Mouse (Mus musculus): ENCODE data around the gene Ksr1. TPM values are rescaled to one million over a fixed set of nuclear protein-coding genes. Genes with fewer than 3 reads are reported as not detected.

Gene Ksr1
- polyA plus RNA-seq, 1 experiment from 2014 or later = 0.67 TPM

GRCm38 (mm10) chr11:79048906-79049305 lies 97.3 kb downstream of the Ksr1 start:
- H3K9ac ChIP-seq (ENCODE audit: low read length) = no peak overlapping the region
- ATAC-seq (ENCODE audit: low FRiP score, low TSS enrichment) (no peak), DNase-seq (ENCODE audit: low spot score) (no peak)
- H3K27ac ChIP-seq (replicated peaks) = no peak overlapping the region
- WGBS = 82% methylated on average over 4 of the region's 4 CpGs
- H3K4me3 ChIP-seq (ENCODE audit: low read depth, low read length) = no peak overlapping the region
- H3K36me3 ChIP-seq (ENCODE audit: control insufficient read depth, insufficient read depth, low read length) = no peaks in the 10 kb centered on the region
- TF ChIP-seq EP300 (optimal IDR thresholded peaks at IDR 0.05) (no peak), CTCF (IDR thresholded peaks at IDR 0.05; ENCODE audit: low read depth) (peak; percentile 33; the same call in 1 of the 2 replicates)
- H3K4me2 ChIP-seq (replicated peaks; ENCODE audit: low read depth) = no peak overlapping the region
- H3K27me3 ChIP-seq (ENCODE audit: control insufficient read depth, insufficient read depth, low read length) = no peaks in the 10 kb centered on the region
- H3K9me3 ChIP-seq (ENCODE audit: control insufficient read depth, low read length) = no peaks in the 10 kb centered on the region
- 0 out of 2 replicates have a peak, but pooled peaks cover 3% of the 10 kb centered on the region for H3K4me1 ChIP-seq (replicated peaks; ENCODE audit: control insufficient read depth, insufficient read depth)

DNA sequence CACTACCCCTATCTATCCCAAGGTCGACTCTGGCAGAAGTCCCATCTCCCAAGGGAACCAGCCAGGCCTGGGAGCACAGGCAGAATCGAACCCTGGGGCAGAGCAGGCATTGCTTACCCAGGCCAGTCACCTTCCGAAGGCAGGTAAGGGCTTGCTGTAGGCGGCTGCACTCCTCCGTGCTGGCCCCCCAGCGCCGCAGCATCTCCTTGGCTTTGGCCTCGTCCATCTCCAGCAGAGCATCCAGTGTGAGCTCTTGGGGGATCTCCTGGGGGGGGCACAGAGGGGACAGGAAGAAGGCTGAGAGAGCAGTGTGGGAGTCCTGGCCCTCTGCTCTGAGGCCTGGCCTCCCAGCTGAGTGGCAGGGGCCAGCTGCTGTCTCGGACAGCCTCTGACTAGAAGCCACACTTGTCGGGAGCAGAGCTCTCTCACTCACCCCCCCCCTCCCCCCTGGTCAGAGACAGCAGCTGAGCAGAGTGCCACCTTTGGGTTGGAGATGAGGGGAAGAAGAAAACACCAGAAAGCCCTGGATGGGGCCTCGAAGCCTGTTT lies 99.0 kb downstream of the Ksr1 start:
- no peak for ATAC-seq (ENCODE audit: low FRiP score, low TSS enrichment)
- no peak overlapping the region for H3K9ac ChIP-seq (ENCODE audit: low read length)
- H3K36me3 ChIP-seq (ENCODE audit: control insufficient read depth, insufficient read depth, low read length) = 0 out of 2 replicates have a peak, but pooled peaks cover 5% of the 10 kb centered on the region
- DNase-seq (ENCODE audit: low spot score) = no peak
- no peak overlapping the region for H3K4me3 ChIP-seq (ENCODE audit: low read depth, low read length)
- peak overlapping the region; percentile 24; the same call in 1 of the 2 replicates for H3K27ac ChIP-seq (replicated peaks)
- no peak for TF ChIP-seq EP300 (optimal IDR thresholded peaks at IDR 0.05)
- no peak for TF ChIP-seq CTCF (IDR thresholded peaks at IDR 0.05; ENCODE audit: low read depth)
- WGBS = 64% methylated on average over 11 of the region's 11 CpGs
- no peaks in the 10 kb centered on the region for H3K27me3 ChIP-seq (ENCODE audit: control insufficient read depth, insufficient read depth, low read length)
- 0 out of 2 replicates have a peak, but pooled peaks cover 3% of the 10 kb centered on the region for H3K4me1 ChIP-seq (replicated peaks; ENCODE audit: control insufficient read depth, insufficient read depth)
- H3K9me3 ChIP-seq (ENCODE audit: control insufficient read depth, low read length) = no peaks in the 10 kb centered on the region
- no peak overlapping the region for H3K4me2 ChIP-seq (replicated peaks; ENCODE audit: low read depth)

GRCm38 (mm10) chr11:79046561-79047155 lies 99.5 kb downstream of the Ksr1 start:
- WGBS = 60% methylated on average over 8 of the region's 8 CpGs
- no peak overlapping the region for H3K4me2 ChIP-seq (replicated peaks; ENCODE audit: low read depth)
- TF ChIP-seq EP300 (optimal IDR thresholded peaks at IDR 0.05) (no peak), CTCF (IDR thresholded peaks at IDR 0.05; ENCODE audit: low read depth) (no peak)
- H3K27ac ChIP-seq (replicated peaks) = peak overlapping the region; percentile 24; the same call in 1 of the 2 replicates
- H3K27me3 ChIP-seq (ENCODE audit: control insufficient read depth, insufficient read depth, low read length) = no peaks in the 10 kb centered on the region
- no peak overlapping the region for H3K4me3 ChIP-seq (ENCODE audit: low read depth, low read length)
- H3K4me1 ChIP-seq (replicated peaks; ENCODE audit: control insufficient read depth, insufficient read depth) = 0 out of 2 replicates have a peak, but pooled peaks cover 3% of the 10 kb centered on the region
- H3K9me3 ChIP-seq (ENCODE audit: control insufficient read depth, low read length) = no peaks in the 10 kb centered on the region
- no peak overlapping the region for H3K9ac ChIP-seq (ENCODE audit: low read length)
- H3K36me3 ChIP-seq (ENCODE audit: control insufficient read depth, insufficient read depth, low read length) = 0 out of 2 replicates have a peak, but pooled peaks cover 5% of the 10 kb centered on the region
- no peak for ATAC-seq (ENCODE audit: low FRiP score, low TSS enrichment)
- no peak for DNase-seq (ENCODE audit: low spot score)

- DNase-seq (ENCODE audit: low spot score) = no peak
Observed at GRCm38 (mm10) chr11:79045231-79045630, 101.0 kb downstream of the Ksr1 start.

GRCm38 (mm10) chr11:79044798-79045197 lies 101.4 kb downstream of the Ksr1 start:
- ATAC-seq (ENCODE audit: low FRiP score, low TSS enrichment) = 0 out of 2 replicates have a peak, but pooled peaks have one; percentile 28
- Histone ChIP-seq H3K27me3 (ENCODE audit: control insufficient read depth, insufficient read depth, low read length) (no peaks in the 10 kb centered on the region), H3K9me3 (ENCODE audit: control insufficient read depth, low read length) (no peaks in the 10 kb centered on the region), H3K4me3 (ENCODE audit: low read depth, low read length) (no peak overlapping the region), H3K4me2 (replicated peaks; ENCODE audit: low read depth) (no peak overlapping the region), H3K27ac (replicated peaks) (no peak overlapping the region), H3K36me3 (ENCODE audit: control insufficient read depth, insufficient read depth, low read length) (peaks cover 7% of the 10 kb centered on the region; the same call in 1 of the 2 replicates), H3K4me1 (replicated peaks; ENCODE audit: control insufficient read depth, insufficient read depth) (0 out of 2 replicates have a peak, but pooled peaks cover 3% of the 10 kb centered on the region), H3K9ac (ENCODE audit: low read length) (no peak overlapping the region)
- DNase-seq (ENCODE audit: low spot score) = no peak
- TF ChIP-seq EP300 (optimal IDR thresholded peaks at IDR 0.05) (no peak), CTCF (IDR thresholded peaks at IDR 0.05; ENCODE audit: low read depth) (no peak)
- 91% methylated on average over 25 of the region's 25 CpGs for WGBS

More at GRCm38 (mm10) chr11:79045231-79045630, 101.0 kb downstream of the Ksr1 start:
- H3K4me3 ChIP-seq (ENCODE audit: low read depth, low read length) = no peak overlapping the region
- H3K36me3 ChIP-seq (ENCODE audit: control insufficient read depth, insufficient read depth, low read length) = peaks cover 7% of the 10 kb centered on the region; the same call in 1 of the 2 replicates
- H3K9ac ChIP-seq (ENCODE audit: low read length) = no peak overlapping the region
- TF ChIP-seq EP300 (optimal IDR thresholded peaks at IDR 0.05) = no peak
- no peaks in the 10 kb centered on the region for H3K9me3 ChIP-seq (ENCODE audit: control insufficient read depth, low read length)
- H3K27ac ChIP-seq (replicated peaks) = no peak overlapping the region
- H3K27me3 ChIP-seq (ENCODE audit: control insufficient read depth, insufficient read depth, low read length) = no peaks in the 10 kb centered on the region
- no peak overlapping the region for H3K4me2 ChIP-seq (replicated peaks; ENCODE audit: low read depth)
- 90% methylated on average over 9 of the region's 9 CpGs for WGBS
- no peak for ATAC-seq (ENCODE audit: low FRiP score, low TSS enrichment)
- H3K4me1 ChIP-seq (replicated peaks; ENCODE audit: control insufficient read depth, insufficient read depth) = 0 out of 2 replicates have a peak, but pooled peaks cover 3% of the 10 kb centered on the region

DNA sequence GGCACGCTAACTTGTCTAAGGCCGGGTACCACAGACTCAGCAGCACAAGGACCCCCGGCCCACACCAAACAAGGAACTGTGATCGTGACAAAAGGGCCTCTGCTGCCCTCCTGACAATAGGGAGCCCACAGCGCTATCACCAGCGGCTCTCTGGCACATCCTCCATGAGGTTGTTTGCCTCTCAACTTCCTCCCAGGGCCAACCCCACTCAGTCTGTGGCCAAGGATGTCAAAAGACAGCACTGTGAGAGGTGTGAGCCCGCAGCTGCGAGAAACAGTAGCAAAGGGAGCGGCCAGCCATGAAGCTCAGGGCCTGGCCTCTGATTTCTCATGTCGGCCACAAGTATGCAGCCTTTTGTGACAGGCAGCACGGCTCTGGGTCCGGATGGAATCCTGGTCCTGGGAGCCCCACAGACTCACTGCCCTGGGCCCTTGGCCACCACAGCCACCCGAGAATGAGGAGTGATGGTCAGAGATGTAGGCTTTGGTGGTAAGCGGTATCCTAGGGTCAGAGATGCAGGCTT lies 104.2 kb downstream of the Ksr1 start:
- Histone ChIP-seq H3K4me2 (replicated peaks; ENCODE audit: low read depth) (no peak overlapping the region), H3K4me3 (ENCODE audit: low read depth, low read length) (no peak overlapping the region), H3K9me3 (ENCODE audit: control insufficient read depth, low read length) (no peaks in the 10 kb centered on the region), H3K4me1 (replicated peaks; ENCODE audit: control insufficient read depth, insufficient read depth) (no peaks in the 10 kb centered on the region), H3K9ac (ENCODE audit: low read length) (no peak overlapping the region), H3K27ac (replicated peaks) (no peak overlapping the region), H3K27me3 (ENCODE audit: control insufficient read depth, insufficient read depth, low read length) (no peaks in the 10 kb centered on the region), H3K36me3 (ENCODE audit: control insufficient read depth, insufficient read depth, low read length) (peaks cover 7% of the 10 kb centered on the region; the same call in 1 of the 2 replicates)
- DNase-seq (ENCODE audit: low spot score) (no peak), ATAC-seq (ENCODE audit: low FRiP score, low TSS enrichment) (no peak)
- no peak for TF ChIP-seq CTCF (IDR thresholded peaks at IDR 0.05; ENCODE audit: low read depth)
- no peak for TF ChIP-seq EP300 (optimal IDR thresholded peaks at IDR 0.05)
- 78% methylated on average over 14 of the region's 14 CpGs for WGBS
